Mouse (Mus musculus): ENCODE results near the gene Il3. TPM values are rescaled to one million over a fixed set of nuclear protein-coding genes. Genes with fewer than 3 reads are reported as not detected.
A peak's percentile ranks its signal among the peaks of the same experiment; 100 is the strongest.

Gene Il3
- not detected in 2 replicates for polyA plus RNA-seq (2015; fragmentation: Nextera tagmentation; extraction: Ambion mirVana)

DNA sequence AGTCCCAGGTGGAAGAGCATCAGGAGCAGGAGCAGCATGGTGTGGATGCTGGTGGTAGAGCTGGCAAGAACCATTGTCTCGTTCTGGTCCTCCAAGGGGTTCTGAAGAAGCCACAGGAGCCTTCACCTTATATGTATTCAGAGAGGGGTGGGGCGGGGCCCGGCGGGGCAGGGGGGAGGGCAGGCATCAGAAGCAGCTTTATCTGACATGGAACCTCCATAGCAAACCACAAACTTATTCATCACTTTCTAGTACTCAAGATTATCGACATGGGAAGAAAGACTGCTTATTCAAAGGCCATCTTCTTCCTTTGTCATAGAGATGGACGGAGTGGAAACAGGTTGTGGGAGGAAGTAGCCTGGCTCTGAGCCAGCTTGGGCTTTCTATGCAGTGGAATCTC, at the start of gene Il3:
Gene Il3 (minus strand): TSS at position 101 of the 400 bp plus-strand sequence.
- Histone ChIP-seq H3K27ac (ENCODE audit: low read length) (no peak within 1 kb of the TSS), H3K4me2 (replicated peaks; ENCODE audit: low read depth, low read length) (no peak within 1 kb of the TSS), H3K4me3 (ENCODE audit: low read depth, low read length) (no peak within 1 kb of the TSS), H3K9me3 (ENCODE audit: low read length) (no peaks in the 10 kb centered on the region), H3K36me3 (ENCODE audit: insufficient read depth, low read length) (no peaks in the 10 kb centered on the region), H3K27me3 (replicated peaks; ENCODE audit: insufficient read depth, low read length) (no peaks in the 10 kb centered on the region), H3K9ac (replicated peaks; ENCODE audit: low read depth) (no peak within 1 kb of the TSS), H3K4me1 (ENCODE audit: insufficient read depth, low read depth, low read length) (no peaks in the 10 kb centered on the region)
- DNase-seq (ENCODE audit: low spot score) = no peak
- WGBS = 81% methylated on average over 6 of the region's 6 CpGs
- no peak for ATAC-seq
- no peak for TF ChIP-seq EP300 (IDR thresholded peaks at IDR 0.05)
- TF ChIP-seq CTCF (IDR thresholded peaks at IDR 0.05) = no peak

GRCm38 (mm10) chr11:54315336-54315735, 48.3 kb upstream of the Il3 start:
- H3K9me3 ChIP-seq (ENCODE audit: low read length) = no peaks in the 10 kb centered on the region
- H3K27me3 ChIP-seq (replicated peaks; ENCODE audit: insufficient read depth, low read length) = no peaks in the 10 kb centered on the region
- H3K4me3 ChIP-seq (ENCODE audit: low read depth, low read length) = no peak overlapping the region
- no peak overlapping the region for H3K9ac ChIP-seq (replicated peaks; ENCODE audit: low read depth)
- no peak for TF ChIP-seq CTCF (IDR thresholded peaks at IDR 0.05)
- no peak for TF ChIP-seq EP300 (IDR thresholded peaks at IDR 0.05)
- H3K4me1 ChIP-seq (ENCODE audit: insufficient read depth, low read depth, low read length) = no peaks in the 10 kb centered on the region
- 86% methylated on average over 5 of the region's 5 CpGs for WGBS
- no peak overlapping the region for H3K4me2 ChIP-seq (replicated peaks; ENCODE audit: low read depth, low read length)
- no peaks in the 10 kb centered on the region for H3K36me3 ChIP-seq (ENCODE audit: insufficient read depth, low read length)
- ATAC-seq = no peak
- DNase-seq (ENCODE audit: low spot score) = no peak
- H3K27ac ChIP-seq (ENCODE audit: low read length) = no peak overlapping the region

GRCm38 (mm10) chr11:54314740-54315139, 47.7 kb upstream of the Il3 start:
- no peak overlapping the region for H3K9ac ChIP-seq (replicated peaks; ENCODE audit: low read depth)
- TF ChIP-seq EP300 (IDR thresholded peaks at IDR 0.05) (no peak), CTCF (IDR thresholded peaks at IDR 0.05) (no peak)
- no peak overlapping the region for H3K27ac ChIP-seq (ENCODE audit: low read length)
- no peak overlapping the region for H3K4me3 ChIP-seq (ENCODE audit: low read depth, low read length)
- no peaks in the 10 kb centered on the region for H3K9me3 ChIP-seq (ENCODE audit: low read length)
- no peak overlapping the region for H3K4me2 ChIP-seq (replicated peaks; ENCODE audit: low read depth, low read length)
- DNase-seq (ENCODE audit: low spot score) (no peak), ATAC-seq (no peak)
- H3K27me3 ChIP-seq (replicated peaks; ENCODE audit: insufficient read depth, low read length) = no peaks in the 10 kb centered on the region
- WGBS = 19% methylated on average over 3 of the region's 3 CpGs
- H3K4me1 ChIP-seq (ENCODE audit: insufficient read depth, low read depth, low read length) = no peaks in the 10 kb centered on the region
- no peaks in the 10 kb centered on the region for H3K36me3 ChIP-seq (ENCODE audit: insufficient read depth, low read length)

DNA sequence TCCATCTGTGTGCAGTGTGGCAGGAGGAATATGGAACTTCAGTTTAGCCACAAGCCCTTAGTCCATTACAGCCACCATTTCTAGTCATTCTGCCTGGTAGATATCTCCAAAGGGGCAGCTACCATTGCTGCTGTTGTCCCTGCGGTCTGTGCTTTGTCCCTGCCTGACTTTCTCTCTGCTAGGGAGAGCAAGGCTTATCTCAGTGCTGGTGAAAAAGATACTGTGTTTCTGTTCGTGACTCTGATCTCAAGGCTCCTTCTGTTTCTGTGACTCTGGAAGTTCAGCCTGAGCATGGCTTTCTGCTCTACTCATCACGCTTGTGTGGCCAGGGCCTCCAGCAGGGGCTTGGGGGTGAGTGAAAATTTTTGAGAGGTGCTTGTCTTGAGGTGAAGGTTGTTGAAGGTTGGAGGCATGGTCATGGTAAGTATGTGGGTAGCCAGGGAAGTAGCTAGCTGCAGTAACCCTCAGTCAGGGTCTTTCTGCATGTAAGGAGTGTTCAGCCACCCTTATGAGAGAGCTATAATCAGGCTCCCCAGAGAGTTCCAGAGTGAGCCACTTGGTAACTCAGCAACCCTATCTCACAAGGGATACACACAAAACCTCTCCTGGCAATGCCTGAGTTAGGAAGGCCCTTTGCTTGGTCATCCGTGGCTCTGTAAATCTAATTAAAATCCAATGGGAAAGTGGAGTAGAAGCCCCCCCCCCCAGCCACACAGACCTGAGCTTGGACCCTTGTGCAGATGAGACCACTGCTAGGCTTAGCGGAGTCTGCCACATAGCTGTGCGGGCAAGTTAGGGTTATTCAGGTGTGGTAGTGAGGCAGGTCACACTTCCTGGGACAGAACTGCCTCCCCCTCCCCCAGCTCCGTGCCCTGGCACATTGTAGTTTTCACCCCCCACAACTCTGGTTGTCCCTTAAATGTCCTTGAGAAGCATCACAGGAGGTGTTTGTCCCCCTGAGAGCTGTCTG, 46.6 kb upstream of the Il3 start:
- H3K4me1 ChIP-seq (ENCODE audit: insufficient read depth, low read depth, low read length) = no peaks in the 10 kb centered on the region
- H3K4me2 ChIP-seq (replicated peaks; ENCODE audit: low read depth, low read length) = no peak overlapping the region
- H3K36me3 ChIP-seq (ENCODE audit: insufficient read depth, low read length) = no peaks in the 10 kb centered on the region
- no peak for ATAC-seq
- H3K4me3 ChIP-seq (ENCODE audit: low read depth, low read length) = no peak overlapping the region
- no peak overlapping the region for H3K9ac ChIP-seq (replicated peaks; ENCODE audit: low read depth)
- no peaks in the 10 kb centered on the region for H3K9me3 ChIP-seq (ENCODE audit: low read length)
- no peak overlapping the region for H3K27ac ChIP-seq (ENCODE audit: low read length)
- no peaks in the 10 kb centered on the region for H3K27me3 ChIP-seq (replicated peaks; ENCODE audit: insufficient read depth, low read length)
- TF ChIP-seq EP300 (IDR thresholded peaks at IDR 0.05) (no peak), CTCF (IDR thresholded peaks at IDR 0.05) (no peak)
- 63% methylated on average over 6 of the region's 7 CpGs for WGBS
- DNase-seq (ENCODE audit: low spot score) = no peak

DNA sequence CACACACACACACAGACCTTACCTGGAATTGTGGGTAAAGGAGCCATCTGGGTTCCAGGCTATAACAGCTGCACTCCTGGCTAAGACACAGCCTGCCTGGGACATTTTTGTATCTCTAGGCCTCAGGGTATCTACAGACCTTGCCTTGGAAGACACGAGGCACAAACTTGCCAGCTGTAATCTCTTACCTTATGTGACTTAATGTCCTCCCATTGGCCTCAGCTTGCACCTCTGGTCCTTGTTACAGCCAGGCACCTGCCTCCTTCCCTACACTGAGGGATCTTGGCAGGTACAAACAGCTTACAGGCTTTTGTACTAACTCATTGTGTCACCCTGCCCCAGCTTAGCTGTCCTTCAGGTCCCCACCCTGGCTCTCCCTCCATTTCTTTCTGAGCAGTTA, 45.5 kb upstream of the Il3 start:
- ATAC-seq = no peak
- Histone ChIP-seq H3K27ac (ENCODE audit: low read length) (no peak overlapping the region), H3K27me3 (replicated peaks; ENCODE audit: insufficient read depth, low read length) (no peaks in the 10 kb centered on the region), H3K9ac (replicated peaks; ENCODE audit: low read depth) (no peak overlapping the region), H3K4me1 (ENCODE audit: insufficient read depth, low read depth, low read length) (no peaks in the 10 kb centered on the region), H3K4me2 (replicated peaks; ENCODE audit: low read depth, low read length) (no peak overlapping the region), H3K36me3 (ENCODE audit: insufficient read depth, low read length) (no peaks in the 10 kb centered on the region), H3K9me3 (ENCODE audit: low read length) (no peaks in the 10 kb centered on the region), H3K4me3 (ENCODE audit: low read depth, low read length) (no peak overlapping the region)
- no peak for DNase-seq (ENCODE audit: low spot score)
- no peak for TF ChIP-seq CTCF (IDR thresholded peaks at IDR 0.05)
- TF ChIP-seq EP300 (IDR thresholded peaks at IDR 0.05) = no peak
- 28% methylated on average over 1 of the region's 1 CpGs for WGBS

DNA sequence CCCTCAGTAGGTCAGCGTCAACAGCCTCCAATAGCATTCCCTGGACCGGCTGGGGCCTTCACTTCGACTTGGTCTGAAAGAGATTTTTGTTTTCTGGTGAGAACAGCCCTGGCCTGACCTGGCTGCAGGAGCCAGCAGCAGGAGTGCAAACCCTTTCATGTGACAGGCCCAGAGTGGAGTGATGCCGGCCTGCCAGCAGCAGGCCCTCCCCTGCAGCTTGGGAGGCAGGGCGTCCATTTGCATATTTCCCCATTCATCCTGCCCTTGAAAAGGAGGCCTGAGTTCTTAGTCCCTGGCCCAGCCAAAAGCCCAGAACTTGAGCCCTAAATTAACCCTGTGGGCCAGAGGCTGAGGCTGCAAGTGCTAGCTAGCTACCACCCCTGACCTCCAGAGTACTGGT, 44.9 kb upstream of the Il3 start:
- ATAC-seq = no peak
- Histone ChIP-seq H3K27ac (ENCODE audit: low read length) (no peak overlapping the region), H3K4me1 (ENCODE audit: insufficient read depth, low read depth, low read length) (no peaks in the 10 kb centered on the region), H3K27me3 (replicated peaks; ENCODE audit: insufficient read depth, low read length) (no peaks in the 10 kb centered on the region), H3K36me3 (ENCODE audit: insufficient read depth, low read length) (no peaks in the 10 kb centered on the region), H3K9ac (replicated peaks; ENCODE audit: low read depth) (no peak overlapping the region), H3K4me2 (replicated peaks; ENCODE audit: low read depth, low read length) (no peak overlapping the region), H3K4me3 (ENCODE audit: low read depth, low read length) (no peak overlapping the region), H3K9me3 (ENCODE audit: low read length) (no peaks in the 10 kb centered on the region)
- TF ChIP-seq EP300 (IDR thresholded peaks at IDR 0.05) (no peak), CTCF (IDR thresholded peaks at IDR 0.05) (no peak)
- peak; percentile 11 for DNase-seq (ENCODE audit: low spot score)
- WGBS = 30% methylated on average over 5 of the region's 5 CpGs
